Mouse (Mus musculus) stomach, embryonic 14.5 days (tissue): ENCODE measurements at regions not wholly inside any gene's neighbourhood (a gene's known extent, or its start where the extent isn't known, plus 50 kb on each side); places are given as distances from the start of the nearest gene placed in this dataset.
A peak's percentile ranks its signal among the peaks of the same experiment; 100 is the strongest.

Experiments used
- ATAC-seq: fragments of 200-750 bp; cut with Nextera tagmentation; 2 replicates; pipeline ENCODE4 v1.8.0; 2017; ENCODE audit warnings: low read depth, moderate TSS enrichment; ENCODE audit not compliant: insufficient number of reproducible peaks, insufficient read depth, low FRiP score
- H3K27ac ChIP-seq: fragments of 300-500 bp; sonication (generic); 2 replicates; pipeline ENCODE4 v1.5.1; 2014; ENCODE audit warnings: mild to moderate bottlenecking, low read length, moderate library complexity, mixed read lengths
- H3K27me3 ChIP-seq: fragments of 300-500 bp; sonication (generic); 2 replicates; pipeline ENCODE4 v1.6.1; 2014; ENCODE audit warnings: low read length, control low read depth, mixed read lengths; ENCODE audit not compliant: control insufficient read depth, insufficient read depth
- H3K36me3 ChIP-seq: fragments of 300-500 bp; sonication (generic); 2 replicates; pipeline ENCODE4 v1.6.1; 2014; ENCODE audit warnings: mild to moderate bottlenecking, control low read depth, low read length, moderate library complexity, mixed read lengths; ENCODE audit not compliant: control insufficient read depth, insufficient read depth
- H3K4me1 ChIP-seq: fragments of 300-500 bp; sonication (generic); 2 replicates; pipeline ENCODE4 v1.6.1; 2014; ENCODE audit warnings: low read length, control low read depth, mixed read lengths; ENCODE audit not compliant: control insufficient read depth, insufficient read depth
- H3K4me2 ChIP-seq: fragments of 300-500 bp; sonication (generic); replicated peaks from 2 replicates; pipeline ENCODE4 v1.6.1; 2014; ENCODE audit warnings: low read depth, low read length, control low read depth
- H3K4me3 ChIP-seq: fragments of 300-500 bp; sonication (generic); 2 replicates; pipeline ENCODE4 v1.5.1; 2014; ENCODE audit warnings: low read depth, low read length, control low read depth
- H3K9ac ChIP-seq: fragments of 300-500 bp; sonication (generic); replicated peaks from 2 replicates; pipeline ENCODE4 v1.6.1; 2014; ENCODE audit warnings: low read depth, mild to moderate bottlenecking, control low read depth, low read length, moderate library complexity, mixed read lengths
- H3K9me3 ChIP-seq: fragments of 300-500 bp; sonication (generic); 2 replicates; pipeline ENCODE4 v1.6.1; 2016; ENCODE audit warnings: low read depth, low read length, control low read depth; ENCODE audit not compliant: control insufficient read depth
- WGBS: fragments of 180-500 bp; shearing (Covaris S2); extraction: QIAGEN DNeasy Blood & Tissue Kit; methylation state at CpG from one replicate; pipeline ENCODE4 v1.1.7; 2014; 5-methylcytosine and 5-hydroxymethylcytosine counted together

- Histone ChIP-seq H3K9me3 (no peaks in the 10 kb centered on the region), H3K4me3 (no peak overlapping the region), H3K27ac (peak overlapping the region; percentile 49; the same call in 1 of the 2 replicates), H3K36me3 (no peaks in the 10 kb centered on the region), H3K4me1 (no peaks in the 10 kb centered on the region), H3K9ac (no peak overlapping the region), H3K4me2 (no peak overlapping the region), H3K27me3 (no peaks in the 10 kb centered on the region)
- ATAC-seq, result no peak
- WGBS, result 79% methylated on average over 7 of the region's 7 CpGs
Observed at GRCm38 (mm10) chr13:31339386-31339785, 216.5 kb upstream of the Foxq1 start.

GRCm38 (mm10) chr13:31339901-31340300 is 216.0 kb upstream of the Foxq1 start:
- H3K36me3 ChIP-seq, result no peaks in the 10 kb centered on the region
- WGBS, result 81% methylated on average over 2 of the region's 2 CpGs
- H3K27ac ChIP-seq, result peak overlapping the region; percentile 34; the same call in 1 of the 2 replicates
- H3K9me3 ChIP-seq, result no peaks in the 10 kb centered on the region
- H3K4me1 ChIP-seq, result no peaks in the 10 kb centered on the region
- H3K9ac ChIP-seq, result no peak overlapping the region
- H3K27me3 ChIP-seq, result no peaks in the 10 kb centered on the region
- H3K4me2 ChIP-seq, result no peak overlapping the region
- no peak for ATAC-seq
- H3K4me3 ChIP-seq, result no peak overlapping the region

GRCm38 (mm10) chr13:31340363-31340948 is 215.5 kb upstream of the Foxq1 start:
- no peaks in the 10 kb centered on the region for H3K9me3 ChIP-seq
- no peak overlapping the region for H3K4me3 ChIP-seq
- no peaks in the 10 kb centered on the region for H3K36me3 ChIP-seq
- ATAC-seq, result peak; percentile 70; the same call in 1 of the 2 replicates
- peak overlapping the region; percentile 34; the same call in 1 of the 2 replicates for H3K27ac ChIP-seq
- no peak overlapping the region for H3K9ac ChIP-seq
- H3K4me1 ChIP-seq, result no peaks in the 10 kb centered on the region
- no peaks in the 10 kb centered on the region for H3K27me3 ChIP-seq
- no peak overlapping the region for H3K4me2 ChIP-seq
- WGBS, result 70% methylated on average over 7 of the region's 7 CpGs

- no peaks in the 10 kb centered on the region for H3K27me3 ChIP-seq
- no peak overlapping the region for H3K4me2 ChIP-seq
- no peak overlapping the region for H3K9ac ChIP-seq
- H3K9me3 ChIP-seq, result no peaks in the 10 kb centered on the region
- no peak overlapping the region for H3K4me3 ChIP-seq
- H3K4me1 ChIP-seq, result no peaks in the 10 kb centered on the region
- no peak overlapping the region; the same call in 1 of the 2 replicates for H3K27ac ChIP-seq
- 73% methylated on average over 15 of the region's 15 CpGs for WGBS
- ATAC-seq, result no peak
- no peaks in the 10 kb centered on the region for H3K36me3 ChIP-seq
Observed at GRCm38 (mm10) chr13:31341282-31342100, 214.4 kb upstream of the Foxq1 start.

GRCm38 (mm10) chr13:31346205-31346604 is 209.7 kb upstream of the Foxq1 start:
- ATAC-seq, result no peak
- no peaks in the 10 kb centered on the region for H3K9me3 ChIP-seq
- no peak overlapping the region for H3K4me2 ChIP-seq
- H3K27ac ChIP-seq, result no peak overlapping the region
- no peak overlapping the region for H3K4me3 ChIP-seq
- H3K36me3 ChIP-seq, result no peaks in the 10 kb centered on the region
- no peaks in the 10 kb centered on the region for H3K4me1 ChIP-seq
- H3K9ac ChIP-seq, result no peak overlapping the region
- WGBS, result 53% methylated on average over 1 of the region's 1 CpGs
- H3K27me3 ChIP-seq, result no peaks in the 10 kb centered on the region

- no peaks in the 10 kb centered on the region for H3K9me3 ChIP-seq
- H3K4me1 ChIP-seq, result no peaks in the 10 kb centered on the region
- no peak for ATAC-seq
- H3K36me3 ChIP-seq, result no peaks in the 10 kb centered on the region
- H3K27ac ChIP-seq, result no peak overlapping the region
- WGBS, result 66% methylated on average over 2 of the region's 2 CpGs
- no peak overlapping the region for H3K4me2 ChIP-seq
- H3K4me3 ChIP-seq, result no peak overlapping the region
- H3K9ac ChIP-seq, result no peak overlapping the region
- H3K27me3 ChIP-seq, result no peaks in the 10 kb centered on the region
Observed at GRCm38 (mm10) chr13:31347000-31347399, 208.9 kb upstream of the Foxq1 start.

- no peak overlapping the region for H3K4me2 ChIP-seq
- ATAC-seq, result no peak
- H3K36me3 ChIP-seq, result no peaks in the 10 kb centered on the region
- H3K4me3 ChIP-seq, result no peak overlapping the region
- H3K4me1 ChIP-seq, result no peaks in the 10 kb centered on the region
- H3K27ac ChIP-seq, result no peak overlapping the region
- no peak overlapping the region for H3K9ac ChIP-seq
- H3K9me3 ChIP-seq, result no peaks in the 10 kb centered on the region
- no peaks in the 10 kb centered on the region for H3K27me3 ChIP-seq
- WGBS, result 59% methylated on average over 2 of the region's 2 CpGs
Observed at GRCm38 (mm10) chr13:31349671-31350070, 206.3 kb upstream of the Foxq1 start.

- no peak overlapping the region for H3K27ac ChIP-seq
- no peaks in the 10 kb centered on the region for H3K36me3 ChIP-seq
- no peak overlapping the region for H3K9ac ChIP-seq
- H3K4me2 ChIP-seq, result no peak overlapping the region
- H3K4me3 ChIP-seq, result no peak overlapping the region
- ATAC-seq, result no peak
- no peaks in the 10 kb centered on the region for H3K4me1 ChIP-seq
- H3K27me3 ChIP-seq, result no peaks in the 10 kb centered on the region
- no peaks in the 10 kb centered on the region for H3K9me3 ChIP-seq
Observed at GRCm38 (mm10) chr13:31351481-31351880, 204.5 kb upstream of the Foxq1 start.
